ENCODE assay signal across 8 mouse cellular contexts in genomic region chr16:22009596-22009995, GRCm38 (mm10). TPM values are rescaled to one million over a fixed set of nuclear protein-coding genes. Genes with fewer than 3 reads are reported as not detected.
DNase-seq lines count a peak whose midpoint lies in the region; ATAC-seq and TF ChIP-seq lines count a peak whose summit lies in the region.

No protein-coding gene starts in this region.

- H3K9ac ChIP-seq in lung, postnatal 0 days (replicated peaks; ENCODE audit: low read depth) = peak overlapping the region; percentile 91
- peak overlapping the region; percentile 95 for H3K9ac ChIP-seq in stomach, postnatal 0 days (ENCODE audit: low read length)

- H3K4me3 ChIP-seq in kidney, adult 2 months (ENCODE audit: insufficient read depth, low read depth, low read length) = peak overlapping the region; percentile 99
- H3K4me3 ChIP-seq in hindbrain, embryonic 10.5 days = peak overlapping the region; percentile 93
- peak overlapping the region; percentile 98 for H3K4me3 ChIP-seq in lung, postnatal 0 days (ENCODE audit: low read depth, low read length)
- peak overlapping the region; percentile 93 for H3K4me3 ChIP-seq in stomach, postnatal 0 days (ENCODE audit: low read depth, low read length)

- no peak for TF ChIP-seq POLR2A in kidney, adult 2 months (IDR thresholded peaks at IDR 0.05; ENCODE audit: low read depth, low read length)

- TF ChIP-seq EP300 in lung, postnatal 0 days (IDR thresholded peaks at IDR 0.05) = no peak
- TF ChIP-seq EP300 in stomach, postnatal 0 days (optimal IDR thresholded peaks at IDR 0.05) = no peak

- H3K36me3 ChIP-seq in kidney, adult 2 months (ENCODE audit: control insufficient read depth, insufficient read depth, low read length) = no peaks in the 10 kb centered on the region
- H3K36me3 ChIP-seq in hindbrain, embryonic 10.5 days = peaks cover 8% of the 10 kb centered on the region
- no peaks in the 10 kb centered on the region for H3K36me3 ChIP-seq in lung, postnatal 0 days (ENCODE audit: insufficient read depth, low read length)
- no peaks in the 10 kb centered on the region for H3K36me3 ChIP-seq in stomach, postnatal 0 days (ENCODE audit: control insufficient read depth, insufficient read depth, low read length)

- TF ChIP-seq CTCF in kidney, adult 2 months (conservative IDR thresholded peaks at IDR 0.05; ENCODE audit: insufficient read depth, insufficient read length, low read depth, low read length) = no peak
- TF ChIP-seq CTCF in lung, postnatal 0 days (IDR thresholded peaks at IDR 0.05) = no peak
- TF ChIP-seq CTCF in stomach, postnatal 0 days (IDR thresholded peaks at IDR 0.05; ENCODE audit: low read depth) = no peak

- peaks cover 4% of the 10 kb centered on the region; the same call in 1 of the 2 replicates for H3K4me1 ChIP-seq in kidney, adult 2 months (ENCODE audit: control insufficient read depth, insufficient read depth, low read length)
- H3K4me1 ChIP-seq in hindbrain, embryonic 10.5 days (replicated peaks) = peaks cover 22% of the 10 kb centered on the region
- no peaks in the 10 kb centered on the region for H3K4me1 ChIP-seq in lung, postnatal 0 days (ENCODE audit: insufficient read depth, low read depth, low read length)
- no peaks in the 10 kb centered on the region for H3K4me1 ChIP-seq in stomach, postnatal 0 days (replicated peaks; ENCODE audit: control insufficient read depth, insufficient read depth)

- WGBS in kidney, adult 2 months = under 1% methylated on average over 51 of the region's 51 CpGs
- under 1% methylated on average over 51 of the region's 51 CpGs for WGBS in hindbrain, embryonic 10.5 days
- 4% methylated on average over 42 of the region's 51 CpGs for WGBS in lung, postnatal 0 days
- WGBS in stomach, postnatal 0 days = under 1% methylated on average over 49 of the region's 51 CpGs

- no peaks in the 10 kb centered on the region for H3K9me3 ChIP-seq in hindbrain, embryonic 10.5 days
- no peaks in the 10 kb centered on the region for H3K9me3 ChIP-seq in lung, postnatal 0 days (ENCODE audit: low read length)
- H3K9me3 ChIP-seq in stomach, postnatal 0 days (ENCODE audit: control insufficient read depth, low read length) = no peaks in the 10 kb centered on the region

- H3K4me2 ChIP-seq in lung, postnatal 0 days (replicated peaks; ENCODE audit: low read depth, low read length) = peak overlapping the region; percentile 61
- H3K4me2 ChIP-seq in stomach, postnatal 0 days (replicated peaks; ENCODE audit: low read depth) = peak overlapping the region; percentile 61

- no peak for DNase-seq in kidney, adult 2 months
- no peak for DNase-seq in kidney, postnatal 10 days
- peak; percentile 63 for DNase-seq in ZHBTc4 (ENCODE audit: low read depth, low spot score)
- DNase-seq in hindbrain, embryonic 10.5 days (ENCODE audit: low spot score) = no peak
- DNase-seq in lung, postnatal 0 days (ENCODE audit: low spot score) = no peak
- no peak for DNase-seq in stomach, postnatal 0 days (ENCODE audit: low spot score)
- no peak for DNase-seq in layer of hippocampus, postnatal 14 days (ENCODE audit: low spot score in 2 of 2)
- no peak for DNase-seq in retina, embryonic 14.5 days (ENCODE audit: low spot score)

- 0 out of 2 replicates have a peak overlapping the region, but pooled peaks have one; percentile 60 for H3K27ac ChIP-seq in kidney, adult 2 months (ENCODE audit: insufficient read depth, low read depth, low read length)
- peak overlapping the region; percentile 90 for H3K27ac ChIP-seq in hindbrain, embryonic 10.5 days
- peak overlapping the region; percentile 91 for H3K27ac ChIP-seq in lung, postnatal 0 days (ENCODE audit: low read length)
- H3K27ac ChIP-seq in stomach, postnatal 0 days (replicated peaks) = peak overlapping the region; percentile 89

- no peaks in the 10 kb centered on the region for H3K27me3 ChIP-seq in kidney, adult 2 months (replicated peaks; ENCODE audit: control insufficient read depth, insufficient read depth, low read length)
- no peaks in the 10 kb centered on the region for H3K27me3 ChIP-seq in hindbrain, embryonic 10.5 days (ENCODE audit: insufficient read depth, poor library complexity, severe bottlenecking)
- no peaks in the 10 kb centered on the region for H3K27me3 ChIP-seq in lung, postnatal 0 days (replicated peaks; ENCODE audit: insufficient read depth, low read length)
- H3K27me3 ChIP-seq in stomach, postnatal 0 days (ENCODE audit: control insufficient read depth, insufficient read depth, low read length) = no peaks in the 10 kb centered on the region

- ATAC-seq in lung, postnatal 0 days = peak; percentile 59
- peak; percentile 66 for ATAC-seq in stomach, postnatal 0 days (ENCODE audit: low FRiP score, low TSS enrichment)

RNA-seq across cellular contexts. Expression of gene Senp2, which starts 0.3 kb away (rescaled TPM):
- 7.1 and 8.2 TPM in 2 replicates for polyA plus RNA-seq in kidney, adult 2 months (2012; rRNA removed)
- polyA plus RNA-seq in hindbrain, embryonic 10.5 days (2016; fragmentation: Nextera tagmentation; extraction: Ambion mirVana) = 51.9 and 65.2 TPM in 2 replicates
- 29.6 and 30.2 TPM in 2 replicates for polyA plus RNA-seq in lung, postnatal 0 days (2015; fragmentation: Nextera tagmentation; extraction: Ambion mirVana)
- 18.8 and 19.2 TPM in 2 replicates for polyA plus RNA-seq in stomach, postnatal 0 days (2015; fragmentation: Nextera tagmentation; extraction: Ambion mirVana)
- total RNA-seq in layer of hippocampus, postnatal 14 days (2021) = 10 to 100 TPM; 73.5 to 77.0 TPM

RNA-seq across cellular contexts. Expression of gene Liph, which starts 14.1 kb away (rescaled TPM):
- polyA plus RNA-seq in kidney, adult 2 months (2012; rRNA removed) = 0.41 and 0.45 TPM in 2 replicates
- 0.50 and 0.51 TPM in 2 replicates for polyA plus RNA-seq in hindbrain, embryonic 10.5 days (2016; fragmentation: Nextera tagmentation; extraction: Ambion mirVana)
- 30.4 and 31.0 TPM in 2 replicates for polyA plus RNA-seq in lung, postnatal 0 days (2015; fragmentation: Nextera tagmentation; extraction: Ambion mirVana)
- 34.6 and 35.2 TPM in 2 replicates for polyA plus RNA-seq in stomach, postnatal 0 days (2015; fragmentation: Nextera tagmentation; extraction: Ambion mirVana)
- total RNA-seq in layer of hippocampus, postnatal 14 days (2021) = under 1 TPM; 0.29 to 0.32 TPM

Comparison
In these comparisons a context has a peak if more than half of its experiments do, and no peak if none do; other contexts are left out.
1. RNA of gene Liph, which starts 14.1 kb away (polyA plus RNA-seq): 34.6 to 35.2 TPM in stomach, postnatal 0 days and 30.4 to 31.0 TPM in lung, postnatal 0 days; 0.50 to 0.51 TPM in hindbrain, embryonic 10.5 days and 0.41 to 0.45 TPM in kidney, adult 2 months; every median in the first group is over 10 times any median in the second.
2. Peak in every context shown above with its lines, with median percentiles within 50 percentile points of each other: H3K27ac ChIP-seq and H3K4me3 ChIP-seq.